Mouse (Mus musculus) ES-E14 (cell line): ENCODE measurements around the gene Gm10277. TPM values are rescaled to one million over a fixed set of nuclear protein-coding genes. Genes with fewer than 3 reads are reported as not detected.

ENCODE experiments used
- DNase-seq: peaks from one replicate; pipeline ENCODE4 v3.0.0-alpha.2; 2013; ENCODE audit warnings: low read depth, low spot score
- H3K27ac ChIP-seq: 2 replicates; pipeline ENCODE4 v1.5.1; 2012; ENCODE audit warnings: low read depth, mild to moderate bottlenecking, low read length, moderate library complexity, mixed read lengths; ENCODE audit not compliant: poor library complexity, insufficient read depth, severe bottlenecking
- H3K36me3 ChIP-seq: 2 replicates; pipeline ENCODE4 v1.6.1; 2012; ENCODE audit warnings: mild to moderate bottlenecking, low read length, moderate library complexity, mixed read lengths; ENCODE audit not compliant: control insufficient read depth, poor library complexity, insufficient read depth, severe bottlenecking
- H3K4me1 ChIP-seq, 2 experiments: fragments of 150-350 bp in 1 of 2; sonication (generic) in 1 of 2; 2 replicates each; pipeline ENCODE4 v1.6.1; 2012; ENCODE audit warnings: low read length in 2 of 2, mild to moderate bottlenecking in 1 of 2, mixed read lengths in 1 of 2; ENCODE audit not compliant: control insufficient read depth in 2 of 2, insufficient read depth in 2 of 2, poor library complexity in 1 of 2
- H3K4me3 ChIP-seq, 2 experiments: fragments of 150-350 bp in 1 of 2; sonication (generic) in 1 of 2; 2 replicates each; pipeline ENCODE4 v1.5.1; 2012; ENCODE audit warnings: low read length in 2 of 2, low read depth in 1 of 2, mild to moderate bottlenecking in 1 of 2, mixed read lengths in 1 of 2; ENCODE audit not compliant: insufficient read depth in 1 of 2, poor library complexity in 1 of 2, severe bottlenecking in 1 of 2
- H3K9ac ChIP-seq: 2 replicates; pipeline ENCODE4 v1.6.1; 2012; ENCODE audit warnings: low read depth, mild to moderate bottlenecking, low read length, mixed read lengths; ENCODE audit not compliant: poor library complexity, insufficient read depth, severe bottlenecking
- H3K9me3 ChIP-seq: fragments of 150-350 bp; sonication (generic); 2 replicates; pipeline ENCODE4 v1.6.1; 2012; ENCODE audit warnings: low read depth, mild to moderate bottlenecking, low read length; ENCODE audit not compliant: control insufficient read depth, insufficient read depth
- CHD2 ChIP-seq: IDR thresholded peaks from 2 replicates; pipeline ENCODE4 v1.6.1; 2014; ENCODE audit warnings: mild to moderate bottlenecking, low read depth, low read length, inconsistent platforms
- HCFC1 ChIP-seq: IDR thresholded peaks from 2 replicates; pipeline ENCODE4 v1.6.1; 2012; ENCODE audit warnings: low read length, inconsistent platforms, borderline replicate concordance; ENCODE audit not compliant: insufficient read depth
- MAFK ChIP-seq: IDR thresholded peaks from 2 replicates; pipeline ENCODE4 v1.6.1; 2014; ENCODE audit warnings: mild to moderate bottlenecking, low read depth, low read length, inconsistent platforms; ENCODE audit not compliant: insufficient read depth
- ZC3H11A ChIP-seq: IDR thresholded peaks from 2 replicates; pipeline ENCODE4 v1.6.1; 2012; ENCODE audit warnings: low read depth, mild to moderate bottlenecking, inconsistent platforms, low read length, borderline replicate concordance
- ZNF384 ChIP-seq: IDR thresholded peaks from 2 replicates; pipeline ENCODE4 v1.6.1; 2012; ENCODE audit warnings: low read depth, low read length, inconsistent platforms
- in situ Hi-C, 2 experiments: fragments of 600-800 bp; cut with MboI; formaldehyde crosslinking; loops; one replicate each; pipeline ENCODE4 v1.15.1; 2025; ENCODE audit warnings: low sequenced_read_pairs in 2 of 2, inconsistent platforms in 1 of 2; ENCODE audit not compliant: unreplicated experiment in 2 of 2
- total RNA-seq: library from RNA; depleted of rRNA; stranded (reverse); fragments of 300-350 nt; gene quantifications from 2 replicates; pipeline ENCODE4 v1.2.3, GENCODE M21; 2012; rRNA removed

Gene Gm10277
- total RNA-seq, 1 experiment = 0.18 TPM

GRCm38 (mm10) chr11:77743966-77744365 lies 43.6 kb downstream of the Gm10277 start:
- H3K9me3 ChIP-seq = no peaks in the 10 kb centered on the region
- no peak for TF ChIP-seq ZC3H11A
- peaks cover 2 to 19% of the 10 kb centered on the region in 2 experiments; a peak in 3 of 4 replicates for H3K4me1 ChIP-seq
- DNase-seq = no peak
- no peak overlapping the region for H3K27ac ChIP-seq
- in situ Hi-C loops = no loop called here
- H3K4me3 ChIP-seq = no peak overlapping the region
- no peaks in the 10 kb centered on the region for H3K36me3 ChIP-seq
- no peak overlapping the region for H3K9ac ChIP-seq

GRCm38 (mm10) chr11:77738555-77738954 lies 49.0 kb downstream of the Gm10277 start:
- peak overlapping the region; percentile 14; the same call in 1 of the 2 replicates for H3K9ac ChIP-seq
- in situ Hi-C loops = loop anchor here in 1 of 2 experiments (10.0 kb wide), 1 partner anchor 56 kb away; no protein-coding TSS in a partner anchor
- no peaks in the 10 kb centered on the region for H3K9me3 ChIP-seq
- no peak for TF ChIP-seq ZC3H11A
- TF ChIP-seq HCFC1 = no peak; the same call in 1 of the 2 replicates
- TF ChIP-seq MAFK = no peak
- TF ChIP-seq CHD2 = no peak
- TF ChIP-seq ZNF384 = no peak
- DNase-seq = peak; percentile 65
- peaks cover 7 to 9% of the 10 kb centered on the region in 2 experiments for H3K4me1 ChIP-seq
- H3K4me3 ChIP-seq = no peak overlapping the region
- peak overlapping the region; percentile 57; the same call in 1 of the 2 replicates for H3K27ac ChIP-seq
- no peaks in the 10 kb centered on the region for H3K36me3 ChIP-seq

DNA sequence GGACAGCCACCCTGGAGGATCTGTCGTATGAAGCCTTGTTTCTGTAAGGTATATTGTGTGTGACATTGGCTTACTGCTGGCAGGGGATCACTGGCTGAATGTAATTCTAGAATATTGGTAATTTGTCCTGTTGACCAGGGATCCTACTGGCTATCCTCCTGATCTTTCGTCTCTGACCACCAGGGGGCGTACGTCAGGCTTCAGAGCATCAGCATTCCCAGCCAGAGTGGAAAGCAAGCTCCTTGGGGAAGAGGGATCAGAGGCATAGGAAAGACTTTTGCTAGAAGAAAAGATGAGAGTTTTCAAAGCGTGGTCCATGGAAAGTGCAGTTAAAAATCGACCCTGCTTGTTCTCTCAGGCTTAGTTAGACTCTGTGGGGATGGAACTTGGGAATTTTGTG lies 50.3 kb downstream of the Gm10277 start:
- no peak overlapping the region for H3K4me3 ChIP-seq
- no peak for TF ChIP-seq CHD2
- no peak for TF ChIP-seq ZC3H11A
- no peak for TF ChIP-seq MAFK
- TF ChIP-seq HCFC1 = no peak
- no peak for TF ChIP-seq ZNF384
- H3K4me1 ChIP-seq = peaks cover 7 to 9% of the 10 kb centered on the region in 2 experiments
- H3K9ac ChIP-seq = no peak overlapping the region
- no peaks in the 10 kb centered on the region for H3K9me3 ChIP-seq
- in situ Hi-C loops = loop anchor here in 1 of 2 experiments (10.0 kb wide), 1 partner anchor 58 kb away; no protein-coding TSS in a partner anchor
- DNase-seq = peak; percentile 80
- H3K36me3 ChIP-seq = no peaks in the 10 kb centered on the region
- no peak overlapping the region; the same call in 1 of the 2 replicates for H3K27ac ChIP-seq

Other genes starting within 250 kb of the Gm10277 start
- gene Taok1, start 179.9 kb downstream of the Gm10277 start, total RNA-seq = 48.4 and 60.8 TPM in 2 replicates
- gene Nufip2, start 101.6 kb downstream of the Gm10277 start, total RNA-seq = 153 and 165 TPM in 2 replicates
- 0.32 TPM in 1 of 2 replicates, not detected in the other for gene Cryba1, start 62.5 kb downstream of the Gm10277 start, total RNA-seq
- gene Myo18a, start 24.5 kb downstream of the Gm10277 start, total RNA-seq = 33.3 and 46.5 TPM in 2 replicates
- 27.3 and 33.3 TPM in 2 replicates for gene Pipox, start 106.3 kb upstream of the Gm10277 start, total RNA-seq
- gene Sez6, start 143.1 kb upstream of the Gm10277 start, total RNA-seq = 0.45 and 0.63 TPM in 2 replicates
- 38.4 and 42.0 TPM in 2 replicates for gene Phf12, start 195.0 kb upstream of the Gm10277 start, total RNA-seq
- gene Dhrs13, start 244.5 kb upstream of the Gm10277 start, total RNA-seq = 20.2 and 28.5 TPM in 2 replicates